Mouse (Mus musculus) stomach, embryonic 14.5 days (tissue): ENCODE results near the gene Nlrp3. TPM values are rescaled to one million over a fixed set of nuclear protein-coding genes. Genes with fewer than 3 reads are reported as not detected.
A peak's percentile ranks its signal among the peaks of the same experiment; 100 is the strongest.

ENCODE experiments used
- ATAC-seq: fragments of 200-750 bp; cut with Nextera tagmentation; 2 replicates; pipeline ENCODE4 v1.8.0; 2017; ENCODE audit warnings: low read depth, moderate TSS enrichment; ENCODE audit not compliant: insufficient number of reproducible peaks, insufficient read depth, low FRiP score
- H3K27ac ChIP-seq: fragments of 300-500 bp; sonication (generic); 2 replicates; pipeline ENCODE4 v1.5.1; 2014; ENCODE audit warnings: mild to moderate bottlenecking, low read length, moderate library complexity, mixed read lengths
- H3K27me3 ChIP-seq: fragments of 300-500 bp; sonication (generic); 2 replicates; pipeline ENCODE4 v1.6.1; 2014; ENCODE audit warnings: low read length, control low read depth, mixed read lengths; ENCODE audit not compliant: control insufficient read depth, insufficient read depth
- H3K36me3 ChIP-seq: fragments of 300-500 bp; sonication (generic); 2 replicates; pipeline ENCODE4 v1.6.1; 2014; ENCODE audit warnings: mild to moderate bottlenecking, control low read depth, low read length, moderate library complexity, mixed read lengths; ENCODE audit not compliant: control insufficient read depth, insufficient read depth
- H3K4me1 ChIP-seq: fragments of 300-500 bp; sonication (generic); 2 replicates; pipeline ENCODE4 v1.6.1; 2014; ENCODE audit warnings: low read length, control low read depth, mixed read lengths; ENCODE audit not compliant: control insufficient read depth, insufficient read depth
- H3K4me2 ChIP-seq: fragments of 300-500 bp; sonication (generic); replicated peaks from 2 replicates; pipeline ENCODE4 v1.6.1; 2014; ENCODE audit warnings: low read depth, low read length, control low read depth
- H3K4me3 ChIP-seq: fragments of 300-500 bp; sonication (generic); 2 replicates; pipeline ENCODE4 v1.5.1; 2014; ENCODE audit warnings: low read depth, low read length, control low read depth
- H3K9ac ChIP-seq: fragments of 300-500 bp; sonication (generic); replicated peaks from 2 replicates; pipeline ENCODE4 v1.6.1; 2014; ENCODE audit warnings: low read depth, mild to moderate bottlenecking, control low read depth, low read length, moderate library complexity, mixed read lengths
- H3K9me3 ChIP-seq: fragments of 300-500 bp; sonication (generic); 2 replicates; pipeline ENCODE4 v1.6.1; 2016; ENCODE audit warnings: low read depth, low read length, control low read depth; ENCODE audit not compliant: control insufficient read depth
- WGBS: fragments of 180-500 bp; shearing (Covaris S2); extraction: QIAGEN DNeasy Blood & Tissue Kit; methylation state at CpG from one replicate; pipeline ENCODE4 v1.1.7; 2014; 5-methylcytosine and 5-hydroxymethylcytosine counted together
- polyA plus RNA-seq: library from polyadenylated mRNA; unstranded; fragments of >200 nt; fragmentation: Nextera tagmentation; extraction: Ambion mirVana; gene quantifications from 2 replicates; pipeline ENCODE4 v1.2.1, GENCODE M21; 2014

Nlrp3 gene
- polyA plus RNA-seq, 1 experiment from 2014 or later: 0.14 TPM

DNA sequence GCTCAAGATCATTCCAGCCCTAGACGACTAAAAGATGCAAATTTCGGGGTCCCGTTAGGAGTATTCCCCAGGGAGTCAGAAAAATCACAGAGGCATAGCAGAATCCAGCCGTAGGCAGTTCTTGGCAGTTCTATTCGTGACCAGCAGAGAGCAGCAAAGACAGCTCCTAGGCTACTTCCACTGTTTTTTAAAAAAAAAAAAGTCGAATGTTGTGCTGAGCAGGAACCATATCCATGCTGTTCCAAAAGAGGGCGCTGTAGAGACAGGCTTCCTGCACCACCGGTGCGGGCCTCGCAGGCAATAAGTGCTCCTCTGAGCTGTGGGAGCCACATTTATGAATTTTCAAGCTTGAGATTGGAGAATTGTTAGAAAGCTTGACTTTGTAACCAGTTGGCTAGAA is 16.1 kb upstream of the Nlrp3 start:
- no peak for ATAC-seq
- 10% methylated on average over 10 of the region's 10 CpGs for WGBS

DNA sequence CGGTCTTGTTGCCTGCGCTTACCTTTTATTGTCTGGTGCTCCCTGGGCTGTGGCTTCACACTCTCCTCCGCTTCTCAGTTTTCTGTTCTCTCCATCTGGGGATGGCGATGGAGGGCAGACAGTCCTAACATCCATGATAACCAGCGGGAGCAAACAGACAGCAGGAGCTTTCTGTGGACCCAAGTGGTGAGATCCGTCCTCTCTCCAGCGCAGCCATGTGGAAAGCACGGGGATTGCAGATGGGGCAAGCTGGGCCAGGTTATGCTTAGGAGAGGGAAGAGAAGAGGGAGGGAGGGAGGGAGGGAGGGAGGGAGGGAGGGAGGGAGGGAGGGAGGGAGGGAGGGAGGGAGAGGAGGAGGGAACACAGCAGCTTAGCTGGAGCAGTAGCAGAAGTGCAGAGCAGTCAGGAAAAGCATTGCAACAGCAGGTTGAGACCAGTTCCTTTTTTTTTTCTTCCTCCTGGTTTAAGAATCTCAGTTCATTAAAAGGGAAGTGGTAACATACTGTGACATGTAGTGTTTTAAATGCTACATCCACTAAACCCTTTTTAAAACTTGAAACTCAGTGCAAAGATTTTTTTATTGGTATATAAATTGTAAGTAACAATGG is 14.8 kb upstream of the Nlrp3 start, which contains the start of gene Zkscan17:
TSS of gene Zkscan17 (minus strand) at position 280 of the 609 bp plus-strand sequence.
- Histone ChIP-seq H3K4me2 (no peak within 1 kb of the TSS), H3K36me3 (no peaks in the 10 kb centered on the region), H3K27me3 (no peaks in the 10 kb centered on the region), H3K9me3 (no peaks in the 10 kb centered on the region), H3K9ac (no peak within 1 kb of the TSS), H3K27ac (no peak within 1 kb of the TSS), H3K4me3 (no peak within 1 kb of the TSS), H3K4me1 (no peaks in the 10 kb centered on the region)
- no peak for ATAC-seq
- WGBS: 48% methylated on average over 8 of the region's 8 CpGs

More for the DNA sequence above, 16.1 kb upstream of the Nlrp3 start:
- Histone ChIP-seq H3K9me3 (no peaks in the 10 kb centered on the region), H3K9ac (no peak overlapping the region), H3K27me3 (no peaks in the 10 kb centered on the region), H3K4me1 (no peaks in the 10 kb centered on the region), H3K36me3 (no peaks in the 10 kb centered on the region), H3K27ac (no peak overlapping the region), H3K4me3 (no peak overlapping the region), H3K4me2 (no peak overlapping the region)

DNA sequence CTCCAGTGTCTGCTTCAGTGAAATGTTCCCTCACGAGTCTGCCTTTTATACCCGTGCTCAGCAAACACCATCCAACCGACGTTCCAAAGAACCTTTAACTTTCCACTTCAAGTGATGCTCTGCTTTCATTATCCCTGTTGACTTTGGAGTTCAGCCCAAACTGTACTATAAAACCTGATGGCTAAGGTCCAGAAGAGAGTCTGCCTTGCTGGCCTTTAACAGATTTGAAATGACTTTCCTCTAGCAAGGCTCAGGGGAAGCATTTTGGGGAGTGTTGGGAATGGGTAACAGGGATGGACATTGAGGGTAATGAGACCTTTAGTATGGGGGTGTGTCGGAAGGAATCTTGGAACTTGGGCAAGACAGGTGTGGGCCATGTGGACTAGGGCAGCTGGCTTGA is 11.1 kb upstream of the Nlrp3 start:
- Histone ChIP-seq H3K4me2 (no peak overlapping the region), H3K9ac (no peak overlapping the region), H3K9me3 (no peaks in the 10 kb centered on the region), H3K36me3 (no peaks in the 10 kb centered on the region), H3K27me3 (no peaks in the 10 kb centered on the region), H3K4me1 (no peaks in the 10 kb centered on the region), H3K4me3 (no peak overlapping the region), H3K27ac (no peak overlapping the region)
- 73% methylated on average over 5 of the region's 5 CpGs for WGBS
- no peak for ATAC-seq

DNA sequence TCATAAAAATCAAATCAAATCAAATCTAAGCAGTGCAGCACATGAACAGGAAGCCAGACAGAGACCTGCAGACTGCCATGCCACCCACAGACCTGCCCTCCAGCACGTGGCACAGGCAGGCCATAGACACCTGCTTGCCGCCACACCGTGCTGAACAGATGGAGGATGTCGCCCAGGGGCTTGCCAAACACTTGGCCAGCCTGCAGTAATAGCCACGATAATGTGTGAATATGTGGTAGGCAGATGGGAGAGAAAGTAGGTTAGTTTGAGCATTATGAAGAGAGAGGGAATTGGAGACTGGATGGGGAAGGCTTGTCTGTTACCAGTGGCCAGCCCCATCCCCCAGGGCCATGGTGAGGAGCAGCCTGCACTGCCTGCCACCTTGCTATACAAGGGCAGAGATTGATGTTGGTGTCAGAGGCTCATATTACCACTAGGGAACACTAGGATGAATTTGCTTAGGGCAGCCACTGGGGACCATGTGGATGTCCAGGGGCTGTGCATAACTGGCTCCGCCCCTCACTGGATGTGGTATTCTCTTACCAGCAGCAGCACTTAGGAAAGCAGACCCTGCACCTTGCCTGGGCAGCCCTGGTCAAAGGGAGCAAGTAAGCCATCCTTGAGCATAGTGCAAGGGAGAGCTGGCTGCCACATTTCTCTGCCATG is 10.4 kb upstream of the Nlrp3 start:
- Histone ChIP-seq H3K4me1 (no peaks in the 10 kb centered on the region), H3K27ac (no peak overlapping the region), H3K4me2 (no peak overlapping the region), H3K27me3 (no peaks in the 10 kb centered on the region), H3K9me3 (no peaks in the 10 kb centered on the region), H3K36me3 (no peaks in the 10 kb centered on the region), H3K9ac (no peak overlapping the region), H3K4me3 (no peak overlapping the region)
- WGBS: 57% methylated on average over 6 of the region's 6 CpGs
- no peak for ATAC-seq

DNA sequence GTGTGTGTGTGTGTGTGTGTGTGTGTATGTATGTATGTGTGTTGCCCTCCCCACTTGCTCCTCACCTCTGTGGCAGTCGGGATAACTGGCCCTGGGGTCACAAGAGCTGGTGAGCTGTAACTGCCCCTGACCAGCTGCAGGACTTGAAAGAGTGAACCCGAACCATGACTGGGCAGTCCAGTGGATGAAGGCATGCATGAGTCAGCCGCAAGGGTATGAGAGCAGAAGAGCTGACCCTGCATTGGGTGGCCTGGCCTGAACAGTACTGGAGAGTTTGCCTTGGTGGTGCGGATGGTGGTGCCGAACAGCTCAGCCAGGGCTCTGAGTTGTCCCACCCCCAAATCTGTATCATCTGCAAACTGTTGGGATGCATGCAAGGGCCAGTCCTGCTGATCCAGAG is 9.8 kb upstream of the Nlrp3 start:
- Histone ChIP-seq H3K27ac (no peak overlapping the region), H3K9me3 (no peaks in the 10 kb centered on the region), H3K9ac (no peak overlapping the region), H3K4me2 (no peak overlapping the region), H3K4me1 (no peaks in the 10 kb centered on the region), H3K27me3 (no peaks in the 10 kb centered on the region), H3K36me3 (no peaks in the 10 kb centered on the region), H3K4me3 (no peak overlapping the region)
- ATAC-seq: no peak
- WGBS: 59% methylated on average over 5 of the region's 5 CpGs

DNA sequence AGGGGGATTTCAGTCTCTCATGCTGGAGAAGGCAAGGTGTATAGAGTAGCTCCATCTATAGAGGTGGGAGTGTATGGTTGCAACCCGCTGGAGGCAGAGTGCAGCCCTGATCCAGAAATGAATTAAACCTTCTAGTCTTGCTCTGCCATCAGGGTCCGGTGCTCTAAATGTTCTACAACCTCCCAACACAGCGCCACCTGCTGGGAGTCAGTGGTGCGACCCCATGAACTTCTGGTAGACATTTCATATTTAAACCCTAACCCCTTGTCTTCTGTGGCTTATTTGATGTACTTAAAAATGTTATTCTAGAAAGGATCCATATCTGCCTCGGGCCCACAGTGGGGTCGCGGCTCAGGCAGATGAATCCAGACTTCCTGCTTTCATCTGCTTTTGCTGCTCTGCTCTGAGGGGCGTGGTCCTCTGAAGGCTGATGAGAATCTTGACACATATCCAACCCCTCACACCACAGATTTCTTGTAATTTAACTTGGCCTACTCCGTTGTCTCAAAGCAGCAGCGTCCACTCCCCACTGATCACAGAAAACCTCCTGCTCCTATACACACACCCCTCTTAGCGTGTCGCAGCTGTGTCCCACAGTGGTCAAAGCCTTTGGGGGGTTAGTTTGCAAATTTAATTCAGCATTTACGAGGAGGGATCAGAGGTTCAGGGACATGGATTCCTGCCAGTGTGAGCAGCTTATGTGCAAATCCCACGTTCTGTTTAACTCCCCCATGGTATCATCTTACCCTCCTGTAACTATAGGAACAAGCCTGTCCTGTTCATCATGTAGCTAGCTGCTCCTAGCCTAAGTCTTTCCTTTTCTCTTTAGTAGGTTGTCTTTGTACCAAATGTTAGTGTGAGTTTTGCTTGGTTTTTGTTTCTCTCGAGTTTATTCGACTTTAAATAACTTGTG is 3.9 kb upstream of the Nlrp3 start:
- WGBS: 61% methylated on average over 16 of the region's 16 CpGs
- Histone ChIP-seq H3K9me3 (no peaks in the 10 kb centered on the region), H3K4me1 (0 out of 2 replicates have a peak, but pooled peaks cover 5% of the 10 kb centered on the region), H3K9ac (no peak overlapping the region), H3K4me2 (no peak overlapping the region), H3K27ac (peak overlapping the region; percentile 59), H3K27me3 (no peaks in the 10 kb centered on the region), H3K4me3 (no peak overlapping the region), H3K36me3 (no peaks in the 10 kb centered on the region)
- ATAC-seq: no peak

DNA sequence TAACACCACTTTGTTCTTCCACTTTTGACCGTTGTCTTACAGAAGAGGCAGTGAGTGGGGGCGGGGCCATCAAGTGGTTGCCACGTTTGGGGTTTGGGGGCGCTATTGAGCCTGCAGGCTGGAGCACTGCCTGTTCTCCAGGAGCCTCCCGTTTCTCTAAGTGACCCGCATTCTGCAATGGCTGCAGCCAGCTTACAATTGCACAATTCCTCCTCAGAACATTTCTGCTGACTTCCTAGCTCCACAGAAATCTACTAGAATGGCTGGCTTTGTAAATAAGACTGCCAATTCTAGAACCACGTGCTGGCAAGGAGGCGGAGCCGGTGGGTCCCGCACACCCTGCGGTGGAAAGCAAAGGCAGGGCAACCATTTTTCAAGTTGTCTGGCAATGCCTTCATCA is 3.0 kb upstream of the Nlrp3 start:
- Histone ChIP-seq H3K9me3 (no peaks in the 10 kb centered on the region), H3K4me2 (0 out of 2 replicates have a peak overlapping the region, but pooled peaks have one; percentile 11), H3K9ac (no peak overlapping the region), H3K27me3 (no peaks in the 10 kb centered on the region), H3K4me1 (0 out of 2 replicates have a peak, but pooled peaks cover 5% of the 10 kb centered on the region), H3K36me3 (no peaks in the 10 kb centered on the region), H3K27ac (peak overlapping the region; percentile 59; the same call in 1 of the 2 replicates), H3K4me3 (no peak overlapping the region)
- no peak for ATAC-seq
- WGBS: 26% methylated on average over 11 of the region's 11 CpGs

DNA sequence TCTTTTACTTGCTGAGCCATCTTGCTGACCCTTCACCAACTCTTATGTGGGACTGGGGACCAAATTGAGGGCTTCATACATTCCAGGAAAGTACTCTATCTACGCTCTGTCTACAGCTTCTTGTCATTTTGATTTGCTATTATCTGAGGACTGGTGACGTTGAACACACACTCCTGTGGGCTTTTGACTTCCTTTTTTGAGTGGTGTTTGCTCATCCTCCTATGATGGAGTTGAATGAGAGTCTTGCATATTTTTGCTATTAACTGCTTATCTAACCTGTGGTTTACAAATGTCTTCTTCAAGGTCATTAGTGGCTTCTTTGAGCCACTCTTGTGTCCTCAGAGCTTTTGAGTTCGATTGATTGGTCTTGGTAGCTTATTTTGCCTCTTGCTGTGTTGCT is 1.2 kb upstream of the Nlrp3 start:
- no peak overlapping the region for H3K4me3 ChIP-seq
- H3K27me3 ChIP-seq: no peaks in the 10 kb centered on the region
- H3K4me2 ChIP-seq: no peak overlapping the region
- H3K27ac ChIP-seq: no peak overlapping the region
- H3K9ac ChIP-seq: no peak overlapping the region
- 0 out of 2 replicates have a peak, but pooled peaks cover 5% of the 10 kb centered on the region for H3K4me1 ChIP-seq
- whole genome bisulfite sequencing: 76% methylated on average over 3 of the region's 3 CpGs
- no peak for ATAC-seq
- H3K9me3 ChIP-seq: no peaks in the 10 kb centered on the region
- H3K36me3 ChIP-seq: no peaks in the 10 kb centered on the region
